Comparison of ENCODE assay signal across 18 mouse cellular contexts in the genomic region with DNA sequence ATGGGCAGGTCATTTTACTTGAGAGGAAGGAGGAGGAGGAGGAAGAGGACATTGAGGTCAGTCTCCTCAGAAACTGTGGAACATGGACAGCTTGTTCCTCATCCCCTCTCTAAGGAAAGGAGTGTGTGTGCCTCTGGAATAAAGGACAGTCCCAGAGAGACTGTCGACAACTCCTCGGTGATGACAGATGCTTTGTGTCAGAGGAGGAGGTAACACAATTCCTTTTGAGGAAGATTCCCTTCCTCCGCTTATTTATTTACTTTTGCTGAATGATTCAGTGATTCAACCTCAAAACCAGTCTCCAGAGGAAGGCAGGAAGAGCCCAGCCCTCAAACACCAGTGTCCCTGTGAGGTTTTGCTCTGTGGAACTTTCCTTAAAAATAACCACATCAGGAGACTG. TPM values are rescaled to one million over a fixed set of nuclear protein-coding genes. Genes with fewer than 3 reads are reported as not detected.
DNase-seq lines count a peak whose midpoint lies in the region; ATAC-seq and TF ChIP-seq lines count a peak whose summit lies in the region.
"Had no signal": no experiment of that assay in that cellular context is flagged by ENCODE, and none has a peak within 500 bp of the region (broad histone marks: within the 10 kb centered on the region; RNA-seq: fewer than 3 reads in every experiment).

No protein-coding gene starts in this region.

- H3K4me1 ChIP-seq in heart, adult 2 months (ENCODE audit: control insufficient read depth, insufficient read depth, low read length), result peaks cover 29% of the 10 kb centered on the region
- H3K4me1 ChIP-seq in heart, embryonic 11.5 days (ENCODE audit: control insufficient read depth, insufficient read depth, low read length), result 0 out of 2 replicates have a peak, but pooled peaks cover 4% of the 10 kb centered on the region
- 0 out of 2 replicates have a peak, but pooled peaks cover 3% of the 10 kb centered on the region for H3K4me1 ChIP-seq in kidney, postnatal 0 days (replicated peaks; ENCODE audit: insufficient read depth, low read length)
- peaks cover 2% of the 10 kb centered on the region; the same call in 1 of the 2 replicates for H3K4me1 ChIP-seq in embryonic fibroblast, embryonic 13.5 days (ENCODE audit: control insufficient read depth, insufficient read depth, low read length)
- H3K4me1 ChIP-seq: liver, embryonic 15.5 days had no signal

- intact Hi-C loops in heart, adult 2 months (cut with DNase I), result loop anchor here (5.0 kb wide), 2 partner anchors 88 to 108 kb away; no protein-coding TSS in a partner anchor

- ATAC-seq in heart, embryonic 11.5 days (replicated peaks; ENCODE audit: insufficient number of reproducible peaks, low FRiP score, low TSS enrichment), result no peak
- ATAC-seq in kidney, postnatal 0 days (replicated peaks; ENCODE audit: low FRiP score, low read depth), result no peak
- ATAC-seq: CD4-positive, CD25-positive, alpha-beta regulatory T cell, adult 4 months had no signal

- TF ChIP-seq CTCF in heart, adult 2 months (IDR thresholded peaks at IDR 0.05), result no peak
- TF ChIP-seq CTCF in kidney, postnatal 0 days (IDR thresholded peaks at IDR 0.05; ENCODE audit: low read depth), result no peak
- no peak for TF ChIP-seq CTCF in embryonic fibroblast, embryonic 13.5 days (IDR thresholded peaks at IDR 0.05; ENCODE audit: borderline replicate concordance, insufficient read depth, low read length)

- no peak overlapping the region for H3K9ac ChIP-seq in heart, adult 2 months (ENCODE audit: low read depth, low read length)
- H3K9ac ChIP-seq in heart, embryonic 11.5 days (ENCODE audit: low read depth, low read length), result no peak overlapping the region
- H3K9ac ChIP-seq in kidney, postnatal 0 days (ENCODE audit: low read depth, low read length), result no peak overlapping the region
- H3K9ac ChIP-seq: embryonic facial prominence, embryonic 15.5 days; forebrain, embryonic 12.5 days; liver, embryonic 15.5 days had no signal

- 37% methylated on average over 3 of the region's 3 CpGs for WGBS in heart, adult 2 months
- 35% methylated on average over 3 of the region's 3 CpGs for WGBS in heart, embryonic 11.5 days (ENCODE audit: insufficient replicate concordance)
- 15% methylated on average over 3 of the region's 3 CpGs for WGBS in kidney, postnatal 0 days

- peak in 1 of 2 experiments; percentile 26 for DNase-seq in heart, adult 2 months
- DNase-seq in kidney, postnatal 0 days (ENCODE audit: low spot score), result peak; percentile 57
- no peak for DNase-seq in kidney, adult 8-10 months
- peak; percentile 86 for DNase-seq in 3T3-L1 (ENCODE audit: low read depth, low spot score)
- DNase-seq in ovary, adult 18-20 months (ENCODE audit: low spot score), result no peak
- DNase-seq: adrenal gland, postnatal 14 days; cerebellum, adult 9-10 months; right cerebral cortex, postnatal 4 days had no signal

- H3K4me3 ChIP-seq in heart, adult 2 months, result no peak overlapping the region
- H3K4me3 ChIP-seq in heart, embryonic 11.5 days (ENCODE audit: low read depth, low read length), result no peak overlapping the region
- no peak overlapping the region for H3K4me3 ChIP-seq in kidney, postnatal 0 days (replicated peaks; ENCODE audit: low read depth, low read length)
- H3K4me3 ChIP-seq in embryonic fibroblast, embryonic 13.5 days (ENCODE audit: insufficient read depth, low read length), result no peak overlapping the region
- H3K4me3 ChIP-seq: embryonic facial prominence, embryonic 15.5 days; forebrain, embryonic 12.5 days; layer of hippocampus, adult 2 months; left cerebral cortex, adult 2 months; liver, embryonic 15.5 days had no signal

- 0 out of 2 replicates have a peak, but pooled peaks have one; percentile 35 for TF ChIP-seq POLR2A in heart, adult 2 months (IDR thresholded peaks at IDR 0.05; ENCODE audit: insufficient read depth, low read depth, low read length)
- TF ChIP-seq POLR2A in embryonic fibroblast, embryonic 13.5 days (IDR thresholded peaks at IDR 0.05; ENCODE audit: low read depth, low read length), result no peak

- no peak overlapping the region for H3K4me2 ChIP-seq in heart, embryonic 11.5 days
- no peak overlapping the region for H3K4me2 ChIP-seq in kidney, postnatal 0 days (ENCODE audit: low read length)
- H3K4me2 ChIP-seq: embryonic facial prominence, embryonic 15.5 days; forebrain, embryonic 12.5 days; liver, embryonic 15.5 days had no signal

- no peaks in the 10 kb centered on the region for H3K9me3 ChIP-seq in heart, embryonic 11.5 days (replicated peaks; ENCODE audit: control insufficient read depth, low read length)
- H3K9me3 ChIP-seq in kidney, postnatal 0 days (replicated peaks; ENCODE audit: low read length), result no peaks in the 10 kb centered on the region
- H3K9me3 ChIP-seq: embryonic facial prominence, embryonic 15.5 days; forebrain, embryonic 12.5 days; liver, embryonic 15.5 days had no signal

- peak overlapping the region; percentile 34 for H3K27ac ChIP-seq in heart, adult 2 months
- H3K27ac ChIP-seq in heart, embryonic 11.5 days (ENCODE audit: low read depth, low read length), result no peak overlapping the region
- H3K27ac ChIP-seq in kidney, postnatal 0 days, result peak overlapping the region; percentile 75
- peak overlapping the region; percentile 72; the same call in 1 of the 2 replicates for H3K27ac ChIP-seq in embryonic fibroblast, embryonic 13.5 days (ENCODE audit: insufficient read depth, low read length)
- H3K27ac ChIP-seq: embryonic facial prominence, embryonic 15.5 days; forebrain, embryonic 12.5 days; layer of hippocampus, adult 2 months; left cerebral cortex, adult 2 months; liver, embryonic 15.5 days had no signal

- peak; percentile 75; the same call in 1 of the 2 replicates for TF ChIP-seq EP300 in heart, adult 2 months (IDR thresholded peaks at IDR 0.05; ENCODE audit: insufficient read depth, low read depth, low read length)

- H3K27me3 ChIP-seq in heart, adult 2 months (ENCODE audit: control insufficient read depth, insufficient read depth, low read length), result no peaks in the 10 kb centered on the region
- H3K27me3 ChIP-seq in heart, embryonic 11.5 days (ENCODE audit: control insufficient read depth, insufficient read depth, low read length), result no peaks in the 10 kb centered on the region
- no peaks in the 10 kb centered on the region for H3K27me3 ChIP-seq in kidney, postnatal 0 days (ENCODE audit: insufficient read depth, low read length)
- H3K27me3 ChIP-seq: embryonic facial prominence, embryonic 15.5 days; forebrain, embryonic 12.5 days; liver, embryonic 15.5 days had no signal

- H3K79me2 ChIP-seq in heart, adult 2 months (replicated peaks; ENCODE audit: control insufficient read depth, insufficient read depth, low read length), result no peaks in the 10 kb centered on the region

- peaks cover 7% of the 10 kb centered on the region; the same call in 1 of the 2 replicates for H3K36me3 ChIP-seq in heart, adult 2 months (ENCODE audit: control insufficient read depth, insufficient read depth, low read length)
- H3K36me3 ChIP-seq in heart, embryonic 11.5 days (ENCODE audit: control insufficient read depth, insufficient read depth, low read length), result no peaks in the 10 kb centered on the region
- no peaks in the 10 kb centered on the region for H3K36me3 ChIP-seq in kidney, postnatal 0 days (ENCODE audit: insufficient read depth, low read length)
- H3K36me3 ChIP-seq: embryonic facial prominence, embryonic 15.5 days; forebrain, embryonic 12.5 days; liver, embryonic 15.5 days had no signal

RNA-seq across cellular contexts. Expression of gene Timp3, which starts 29.9 kb away (rescaled TPM):
- total RNA-seq in heart, adult 2 months (2021), result 100 to 1,000 TPM; 154 to 174 TPM
- polyA plus RNA-seq in heart, adult 2 months (2012; rRNA removed), result 80.2 and 114 TPM in 2 replicates
- 56.6 and 63.9 TPM in 2 replicates for polyA plus RNA-seq in heart, embryonic 11.5 days (2014; fragmentation: Nextera tagmentation; extraction: Ambion mirVana)
- 87.4 and 99.7 TPM in 2 replicates for polyA plus RNA-seq in kidney, postnatal 0 days (2015; fragmentation: Nextera tagmentation; extraction: Ambion mirVana)
- polyA plus RNA-seq in embryonic fibroblast, embryonic 13.5 days (2011; ENCODE audit: insufficient read length, low read depth, missing spikeins), result 657 and 704 TPM in 2 replicates
- total RNA-seq: MEL; monocyte, adult 5-6 weeks had no signal
- polyA plus RNA-seq: CD4-positive, CD25-positive, alpha-beta regulatory T cell, adult 4 months had no signal

Comparison
In these comparisons a context has a peak if more than half of its experiments do, and no peak if none do; other contexts are left out.
1. DNase-seq: peak in kidney, postnatal 0 days (single experiment) and 3T3-L1 (single experiment); none in kidney, adult 8-10 months (0 of 2) and ovary, adult 18-20 months (single experiment).